Mouse (Mus musculus) thymus, adult 2 months (tissue): ENCODE data around the gene Ift52. TPM values are rescaled to one million over a fixed set of nuclear protein-coding genes. Genes with fewer than 3 reads are reported as not detected.

Experiments used
- DNase-seq: peaks from one replicate; pipeline ENCODE4 v3.0.0; 2021
- H3K27ac ChIP-seq: fragments of 200-500 bp; 2 replicates; pipeline ENCODE4 v1.5.1; 2012; ENCODE audit warnings: low read length, control low read depth; ENCODE audit not compliant: control insufficient read depth, insufficient read depth
- H3K27me3 ChIP-seq: fragments of 200-500 bp; 2 replicates; pipeline ENCODE4 v1.6.1; 2012; ENCODE audit warnings: mild to moderate bottlenecking, low read length, moderate library complexity, mixed read lengths; ENCODE audit not compliant: control insufficient read depth, insufficient read depth
- H3K36me3 ChIP-seq: fragments of 200-500 bp; 2 replicates; pipeline ENCODE4 v1.6.1; 2012; ENCODE audit warnings: mild to moderate bottlenecking, low read length, moderate library complexity; ENCODE audit not compliant: control insufficient read depth, insufficient read depth
- H3K4me1 ChIP-seq: fragments of 200-500 bp; replicated peaks from 2 replicates; pipeline ENCODE4 v1.6.1; 2012; ENCODE audit warnings: low read length; ENCODE audit not compliant: control insufficient read depth, insufficient read depth
- H3K4me3 ChIP-seq: fragments of 200-500 bp; 2 replicates; pipeline ENCODE4 v1.5.1; 2012; ENCODE audit warnings: mild to moderate bottlenecking, low read length, control low read depth, moderate library complexity; ENCODE audit not compliant: control insufficient read depth, insufficient read depth
- CTCF ChIP-seq: fragments of 200-500 bp; IDR thresholded peaks from 2 replicates; pipeline ENCODE4 v1.5.1; 2012; ENCODE audit warnings: mild to moderate bottlenecking, control low read depth, low read length, moderate library complexity, borderline replicate concordance; ENCODE audit not compliant: control insufficient read depth, poor library complexity, insufficient read depth; ENCODE audit errors: extremely low read depth
- POLR2A ChIP-seq: fragments of 200-500 bp; IDR thresholded peaks from 2 replicates; pipeline ENCODE4 v1.6.1; 2012; ENCODE audit warnings: mild to moderate bottlenecking, low read length, control low read depth, moderate library complexity; ENCODE audit not compliant: control insufficient read depth, poor library complexity, insufficient read depth; ENCODE audit errors: extremely low read depth
- WGBS: fragments of 180-500 bp; shearing (Covaris S2); methylation state at CpG from one replicate; pipeline ENCODE4 v1.1.7; 2018; 5-methylcytosine and 5-hydroxymethylcytosine counted together
- polyA plus RNA-seq: library from polyadenylated mRNA; depleted of rRNA; stranded (reverse); fragments of >200 nt; gene quantifications from 2 replicates; pipeline ENCODE4 v1.2.3, GENCODE M21; 2012; rRNA removed

Ift52 gene
- 27.2 and 28.9 TPM in 2 replicates for polyA plus RNA-seq

DNA sequence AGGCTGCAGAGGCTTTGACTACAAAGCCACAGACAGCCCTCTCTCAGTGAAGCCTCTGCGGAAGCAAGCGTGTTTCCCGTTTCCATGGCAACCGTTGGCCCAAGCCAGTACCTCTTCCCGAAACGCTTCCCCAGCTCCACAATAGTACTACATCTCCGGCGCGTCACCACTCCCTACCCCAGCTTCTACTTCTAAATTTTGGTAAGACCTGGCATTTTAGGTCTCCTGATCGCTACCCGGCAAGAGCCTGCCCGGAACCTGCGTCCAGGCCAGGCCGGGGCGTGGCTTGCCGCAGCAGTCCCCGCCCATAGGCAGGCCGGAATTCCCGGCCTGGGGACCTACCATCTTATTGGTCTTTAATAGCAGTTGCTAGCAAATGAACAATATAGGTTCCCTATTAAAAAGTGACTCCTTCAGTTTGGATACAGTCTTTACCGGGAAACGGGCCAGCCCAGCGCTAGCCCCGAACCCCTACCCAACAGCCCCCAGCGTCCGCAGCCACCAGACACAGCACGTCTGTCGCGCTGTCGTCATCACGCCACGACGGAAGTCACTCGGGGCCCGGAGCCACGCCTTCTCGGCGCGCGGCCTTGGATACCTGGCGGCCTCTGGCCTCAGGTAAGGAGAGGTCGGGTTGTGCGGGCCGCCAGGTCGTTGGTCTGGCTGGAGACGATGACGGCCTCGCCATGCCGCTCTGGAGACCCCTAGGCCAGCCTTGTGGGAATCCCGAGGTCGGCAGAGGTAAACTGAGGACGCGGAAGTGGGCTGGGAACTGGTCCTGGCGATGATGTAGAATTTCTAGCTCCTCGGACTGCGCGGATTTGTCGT, at the start of gene Ift52:
Gene Ift52 (plus strand): TSS at position 439 of the 828 bp plus-strand sequence.
- 0 out of 2 replicates have a peak, but pooled peaks cover 2% of the 10 kb centered on the region for H3K4me1 ChIP-seq
- peak within 1 kb of the TSS; percentile 93 for H3K4me3 ChIP-seq
- WGBS: under 1% methylated on average over 57 of the region's 57 CpGs
- H3K36me3 ChIP-seq: no peaks in the 10 kb centered on the region
- DNase-seq: peak; percentile 93
- H3K27ac ChIP-seq: no peak within 1 kb of the TSS; the same call in 1 of the 2 replicates
- H3K27me3 ChIP-seq: no peaks in the 10 kb centered on the region
- TF ChIP-seq POLR2A (0 out of 2 replicates have a peak, but pooled peaks have one; percentile 47), CTCF (peak; percentile 6; the same call in 1 of the 2 replicates)

DNA sequence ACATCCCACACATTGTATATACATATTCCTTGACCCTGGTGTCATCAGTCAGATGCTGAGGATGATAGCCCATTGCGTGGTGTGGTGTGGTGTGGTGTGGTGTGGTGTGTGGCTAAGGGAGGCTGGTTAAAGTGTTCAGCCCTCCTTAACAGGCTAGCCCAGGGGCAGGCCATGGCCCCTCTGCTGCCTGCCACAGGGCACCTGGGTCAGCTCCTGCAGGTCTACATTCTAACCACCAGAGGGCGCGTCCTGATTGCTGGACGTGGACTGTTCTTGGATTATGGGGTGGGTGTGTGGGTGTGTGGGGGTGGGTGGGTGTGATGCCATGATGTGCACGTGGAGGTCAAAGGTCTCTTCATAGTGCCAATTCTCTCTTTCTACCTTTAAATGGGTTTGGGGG, 48.8 kb upstream of the Ift52 start:
- Histone ChIP-seq H3K4me1 (no peaks in the 10 kb centered on the region), H3K27me3 (no peaks in the 10 kb centered on the region), H3K4me3 (no peak overlapping the region), H3K36me3 (no peaks in the 10 kb centered on the region), H3K27ac (no peak overlapping the region)
- WGBS: 8% methylated on average over 5 of the region's 5 CpGs
- DNase-seq: peak; percentile 48
- TF ChIP-seq POLR2A: no peak
- TF ChIP-seq CTCF: peak; percentile 83

DNA sequence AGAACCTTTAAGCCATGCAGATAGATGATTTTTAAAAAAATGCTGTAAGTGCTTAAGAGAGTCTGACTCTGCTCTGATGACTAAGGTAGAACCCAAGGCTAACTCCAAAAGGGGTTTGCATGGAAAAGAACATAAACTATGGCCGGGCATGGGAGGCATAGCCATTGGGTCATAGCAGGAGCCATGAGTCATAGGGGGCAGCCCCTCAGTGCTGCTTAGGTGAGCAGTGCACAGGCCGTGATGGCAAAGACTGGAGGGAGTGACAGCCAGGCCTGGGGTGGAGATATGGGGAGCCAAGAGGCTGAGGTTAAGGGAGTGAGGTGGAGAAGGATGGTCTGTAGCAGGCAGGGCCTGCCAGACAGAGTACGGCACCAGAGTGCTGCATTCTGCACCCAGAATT, 48.1 kb upstream of the Ift52 start:
- DNase-seq: no peak
- no peaks in the 10 kb centered on the region for H3K36me3 ChIP-seq
- no peak overlapping the region for H3K27ac ChIP-seq
- WGBS: 88% methylated on average over 3 of the region's 3 CpGs
- H3K4me3 ChIP-seq: no peak overlapping the region
- no peaks in the 10 kb centered on the region for H3K4me1 ChIP-seq
- TF ChIP-seq POLR2A: no peak
- TF ChIP-seq CTCF: no peak
- H3K27me3 ChIP-seq: no peaks in the 10 kb centered on the region

DNA sequence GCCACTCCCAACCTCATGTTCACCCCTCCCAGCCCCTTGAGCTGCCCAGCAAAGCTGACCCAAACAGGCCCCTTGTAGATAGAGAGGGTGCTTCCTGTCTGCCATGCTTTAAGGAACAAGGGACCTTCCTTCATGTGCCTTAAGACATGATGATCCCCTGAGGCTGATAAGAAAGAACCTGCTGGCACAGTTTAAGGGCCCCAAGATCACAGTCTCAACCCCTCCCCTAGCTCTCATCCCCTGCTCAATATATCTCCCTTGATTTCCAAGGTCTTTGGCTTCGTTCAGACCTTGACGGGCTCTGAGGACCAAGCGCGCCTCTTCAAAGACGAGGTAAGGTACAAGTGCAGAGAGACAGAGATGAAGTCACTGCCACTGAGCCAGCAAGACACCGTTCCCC, 46.3 kb upstream of the Ift52 start:
- TF ChIP-seq POLR2A: no peak
- no peak for TF ChIP-seq CTCF
- no peaks in the 10 kb centered on the region for H3K27me3 ChIP-seq
- H3K4me3 ChIP-seq: no peak overlapping the region
- DNase-seq: no peak
- H3K4me1 ChIP-seq: no peaks in the 10 kb centered on the region
- no peaks in the 10 kb centered on the region for H3K36me3 ChIP-seq
- no peak overlapping the region for H3K27ac ChIP-seq
- WGBS: 86% methylated on average over 6 of the region's 6 CpGs

DNA sequence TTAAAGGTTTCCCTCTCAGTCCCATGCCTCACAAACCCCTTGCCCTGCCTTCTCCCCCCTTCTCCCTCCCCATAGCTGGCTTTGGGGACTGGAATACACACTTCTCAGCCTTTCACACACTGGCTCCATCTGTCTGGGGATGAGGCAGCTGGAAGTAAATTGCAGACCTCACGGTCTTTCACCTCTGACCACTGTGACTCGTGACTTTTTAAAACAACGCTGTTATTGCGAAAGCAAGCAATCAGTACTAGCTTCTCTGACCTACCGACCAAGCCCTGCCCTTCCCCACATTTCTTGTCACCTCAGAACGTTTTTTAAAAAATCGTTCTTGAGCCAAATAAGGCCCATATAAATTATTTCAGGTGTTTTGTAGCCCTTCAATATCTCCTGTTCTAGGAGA, 44.4 kb upstream of the Ift52 start:
- TF ChIP-seq POLR2A: no peak
- no peak for TF ChIP-seq CTCF
- Histone ChIP-seq H3K4me3 (no peak overlapping the region), H3K27me3 (no peaks in the 10 kb centered on the region; the same call in 1 of the 2 replicates), H3K4me1 (no peaks in the 10 kb centered on the region), H3K27ac (no peak overlapping the region), H3K36me3 (no peaks in the 10 kb centered on the region)
- no peak for DNase-seq
- WGBS: 39% methylated on average over 7 of the region's 7 CpGs

DNA sequence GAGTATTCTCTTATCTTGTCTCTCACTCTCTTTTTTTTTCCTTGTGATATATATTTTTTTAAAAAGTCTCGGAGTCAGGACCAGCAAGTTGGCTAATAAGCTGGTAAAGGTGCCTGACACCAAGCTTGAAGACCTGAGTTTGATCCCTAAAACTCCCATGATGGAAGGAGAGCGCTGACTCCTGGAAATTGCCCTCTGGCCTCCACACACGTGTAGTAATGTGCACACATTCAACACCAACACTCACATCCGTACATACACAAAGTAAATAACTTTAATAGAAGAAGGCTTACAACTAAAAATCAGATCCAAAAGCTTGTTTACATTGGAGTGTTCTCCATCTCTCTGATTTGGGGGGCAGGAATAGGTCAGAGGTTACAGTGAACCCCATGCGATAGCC, 43.9 kb upstream of the Ift52 start:
- Histone ChIP-seq H3K4me3 (no peak overlapping the region), H3K27ac (no peak overlapping the region), H3K36me3 (no peaks in the 10 kb centered on the region), H3K27me3 (no peaks in the 10 kb centered on the region; the same call in 1 of the 2 replicates), H3K4me1 (no peaks in the 10 kb centered on the region)
- TF ChIP-seq POLR2A: no peak
- no peak for TF ChIP-seq CTCF
- 91% methylated on average over 5 of the region's 5 CpGs for WGBS
- no peak for DNase-seq
